ENCODE assay signal across 24 mouse cellular contexts in genomic region chr3:156771626-156772025, GRCm38 (mm10).
DNase-seq lines count a peak whose midpoint lies in the region; ATAC-seq and TF ChIP-seq lines count a peak whose summit lies in the region.
"Had no signal": no experiment of that assay in that cellular context is flagged by ENCODE, and none has a peak within 500 bp of the region (broad histone marks: within the 10 kb centered on the region; RNA-seq: fewer than 3 reads in every experiment).

No protein-coding gene starts in this region.

- no peaks in the 10 kb centered on the region for H3K9me3 ChIP-seq in forebrain, embryonic 15.5 days
- no peaks in the 10 kb centered on the region for H3K9me3 ChIP-seq in forebrain, embryonic 11.5 days (ENCODE audit: control insufficient read depth, low read length)
- H3K9me3 ChIP-seq in midbrain, embryonic 14.5 days (ENCODE audit: control insufficient read depth, low read length), result no peaks in the 10 kb centered on the region
- no peaks in the 10 kb centered on the region for H3K9me3 ChIP-seq in midbrain, embryonic 13.5 days
- H3K9me3 ChIP-seq in hindbrain, embryonic 16.5 days (ENCODE audit: control insufficient read depth, low read length), result no peaks in the 10 kb centered on the region
- H3K9me3 ChIP-seq: limb, embryonic 12.5 days; liver, embryonic 15.5 days; stomach, embryonic 15.5 days had no signal

- no peak overlapping the region for H3K9ac ChIP-seq in forebrain, embryonic 15.5 days (replicated peaks)
- H3K9ac ChIP-seq in forebrain, embryonic 11.5 days (ENCODE audit: low read length), result no peak overlapping the region
- no peak overlapping the region for H3K9ac ChIP-seq in midbrain, embryonic 14.5 days (replicated peaks; ENCODE audit: low read length)
- H3K9ac ChIP-seq in midbrain, embryonic 13.5 days (replicated peaks), result no peak overlapping the region
- H3K9ac ChIP-seq in hindbrain, embryonic 16.5 days (ENCODE audit: low read depth, low read length), result no peak overlapping the region
- H3K9ac ChIP-seq: limb, embryonic 12.5 days; liver, embryonic 15.5 days; lung, embryonic 14.5 days; stomach, embryonic 15.5 days had no signal

- peak in 1 of 2 experiments; percentile 51 for DNase-seq in cerebellum, adult 2 months
- DNase-seq in cerebellum, adult 18-20 months, result no peak
- no peak for DNase-seq in forebrain, embryonic 11.5 days (ENCODE audit: low spot score)
- no peak for DNase-seq in midbrain, embryonic 14.5 days
- DNase-seq in heart, postnatal 10 days, result no peak
- DNase-seq: adrenal gland, adult 2 months; adrenal gland, postnatal 36 days; gastrocnemius, postnatal 10 days; kidney, adult 9 months; kidney, postnatal 14 days; lung, embryonic 14.5 days; lung, postnatal 14 days; right cerebral cortex, postnatal 4 days; thymus, postnatal 25 days had no signal

- no peak overlapping the region for H3K4me2 ChIP-seq in forebrain, embryonic 15.5 days (replicated peaks)
- H3K4me2 ChIP-seq in forebrain, embryonic 11.5 days (ENCODE audit: low read depth, low read length, severe bottlenecking), result no peak overlapping the region
- no peak overlapping the region for H3K4me2 ChIP-seq in midbrain, embryonic 14.5 days (ENCODE audit: low read length)
- no peak overlapping the region for H3K4me2 ChIP-seq in midbrain, embryonic 13.5 days (replicated peaks)
- H3K4me2 ChIP-seq in hindbrain, embryonic 16.5 days (ENCODE audit: low read length), result no peak overlapping the region
- H3K4me2 ChIP-seq: limb, embryonic 12.5 days; liver, embryonic 15.5 days; lung, embryonic 14.5 days; stomach, embryonic 15.5 days had no signal

- H3K36me3 ChIP-seq in forebrain, embryonic 15.5 days, result no peaks in the 10 kb centered on the region
- H3K36me3 ChIP-seq in forebrain, embryonic 11.5 days (ENCODE audit: control insufficient read depth, insufficient read depth, low read length), result no peaks in the 10 kb centered on the region
- no peaks in the 10 kb centered on the region for H3K36me3 ChIP-seq in midbrain, embryonic 14.5 days (ENCODE audit: control insufficient read depth, insufficient read depth, low read length)
- H3K36me3 ChIP-seq in midbrain, embryonic 13.5 days, result no peaks in the 10 kb centered on the region
- no peaks in the 10 kb centered on the region for H3K36me3 ChIP-seq in hindbrain, embryonic 16.5 days (ENCODE audit: control insufficient read depth, insufficient read depth, low read length)
- H3K36me3 ChIP-seq: limb, embryonic 12.5 days; liver, embryonic 15.5 days; stomach, embryonic 15.5 days had no signal

- TF ChIP-seq POLR2A in cerebellum, adult 2 months (IDR thresholded peaks at IDR 0.05; ENCODE audit: borderline replicate concordance, insufficient read depth, low read length), result no peak

- 34% methylated on average over 2 of the region's 2 CpGs for WGBS in cerebellum, adult 2 months
- 89% methylated on average over 2 of the region's 2 CpGs for WGBS in forebrain, embryonic 15.5 days
- WGBS in forebrain, embryonic 11.5 days, result 73% methylated on average over 2 of the region's 2 CpGs
- WGBS in midbrain, embryonic 14.5 days, result 83% methylated on average over 2 of the region's 2 CpGs
- WGBS in midbrain, embryonic 13.5 days, result 82% methylated on average over 2 of the region's 2 CpGs
- WGBS in hindbrain, embryonic 16.5 days, result 68% methylated on average over 2 of the region's 2 CpGs

- ATAC-seq in forebrain, embryonic 15.5 days (replicated peaks), result 0 out of 2 replicates have a peak, but pooled peaks have one; percentile 45
- ATAC-seq in forebrain, embryonic 11.5 days (replicated peaks; ENCODE audit: low FRiP score), result no peak
- 0 out of 2 replicates have a peak, but pooled peaks have one; percentile 46 for ATAC-seq in midbrain, embryonic 14.5 days (ENCODE audit: low FRiP score, low TSS enrichment)
- ATAC-seq in midbrain, embryonic 13.5 days, result no peak
- no peak for ATAC-seq in hindbrain, embryonic 16.5 days
- ATAC-seq: activated CD4-positive, CD25-positive, alpha-beta regulatory T cell, adult 4 months; intestine, embryonic 16.5 days had no signal

- TF ChIP-seq CTCF in cerebellum, adult 2 months (IDR thresholded peaks at IDR 0.05; ENCODE audit: borderline replicate concordance, insufficient read depth, low read depth, low read length), result no peak

- peaks cover 19% of the 10 kb centered on the region for H3K4me1 ChIP-seq in cerebellum, adult 2 months (ENCODE audit: control insufficient read depth, insufficient read depth, low read length)
- 0 out of 2 replicates have a peak, but pooled peaks cover 4% of the 10 kb centered on the region for H3K4me1 ChIP-seq in forebrain, embryonic 15.5 days
- H3K4me1 ChIP-seq in forebrain, embryonic 11.5 days (replicated peaks; ENCODE audit: control insufficient read depth, insufficient read depth, low read length), result no peaks in the 10 kb centered on the region
- H3K4me1 ChIP-seq in midbrain, embryonic 14.5 days (ENCODE audit: control insufficient read depth, insufficient read depth, low read length), result peaks cover 7% of the 10 kb centered on the region; the same call in 1 of the 2 replicates
- H3K4me1 ChIP-seq in midbrain, embryonic 13.5 days (replicated peaks), result peaks cover 5% of the 10 kb centered on the region
- H3K4me1 ChIP-seq in hindbrain, embryonic 16.5 days (ENCODE audit: control insufficient read depth, insufficient read depth, low read depth, low read length), result no peaks in the 10 kb centered on the region
- H3K4me1 ChIP-seq: limb, embryonic 12.5 days; liver, embryonic 15.5 days; stomach, embryonic 15.5 days had no signal

- intact Hi-C loops in heart, postnatal 10 days (cut with DNase I), result no loop called here

- peak overlapping the region; percentile 2; the same call in 1 of the 2 replicates for H3K27ac ChIP-seq in cerebellum, adult 2 months (ENCODE audit: insufficient read depth, low read length)
- H3K27ac ChIP-seq in forebrain, embryonic 15.5 days (replicated peaks), result no peak overlapping the region
- H3K27ac ChIP-seq in forebrain, embryonic 11.5 days (ENCODE audit: low read depth, low read length), result no peak overlapping the region
- H3K27ac ChIP-seq in midbrain, embryonic 14.5 days (replicated peaks; ENCODE audit: low read depth, low read length), result no peak overlapping the region
- no peak overlapping the region for H3K27ac ChIP-seq in midbrain, embryonic 13.5 days
- H3K27ac ChIP-seq in hindbrain, embryonic 16.5 days (ENCODE audit: low read depth, low read length), result peak overlapping the region; percentile 34; the same call in 1 of the 2 replicates
- H3K27ac ChIP-seq: left cerebral cortex, adult 2 months; limb, embryonic 12.5 days; liver, embryonic 15.5 days; stomach, embryonic 15.5 days had no signal

- no peak overlapping the region for H3K4me3 ChIP-seq in cerebellum, adult 2 months (replicated peaks; ENCODE audit: insufficient read depth, low read depth, low read length)
- H3K4me3 ChIP-seq in forebrain, embryonic 15.5 days, result no peak overlapping the region
- H3K4me3 ChIP-seq in forebrain, embryonic 11.5 days (ENCODE audit: low read depth, low read length), result no peak overlapping the region
- H3K4me3 ChIP-seq in midbrain, embryonic 14.5 days (replicated peaks; ENCODE audit: low read depth, low read length), result no peak overlapping the region
- no peak overlapping the region for H3K4me3 ChIP-seq in midbrain, embryonic 13.5 days (replicated peaks)
- H3K4me3 ChIP-seq in hindbrain, embryonic 16.5 days (ENCODE audit: low read length), result no peak overlapping the region
- H3K4me3 ChIP-seq: left cerebral cortex, adult 2 months; limb, embryonic 12.5 days; liver, embryonic 15.5 days; stomach, embryonic 15.5 days had no signal

- no peaks in the 10 kb centered on the region for H3K27me3 ChIP-seq in cerebellum, adult 2 months (ENCODE audit: control insufficient read depth, insufficient read depth, low read length)
- no peaks in the 10 kb centered on the region for H3K27me3 ChIP-seq in forebrain, embryonic 15.5 days
- H3K27me3 ChIP-seq in forebrain, embryonic 11.5 days (ENCODE audit: control insufficient read depth, insufficient read depth, low read length), result no peaks in the 10 kb centered on the region
- H3K27me3 ChIP-seq in midbrain, embryonic 14.5 days (ENCODE audit: control insufficient read depth, insufficient read depth, low read length), result no peaks in the 10 kb centered on the region
- no peaks in the 10 kb centered on the region for H3K27me3 ChIP-seq in midbrain, embryonic 13.5 days
- H3K27me3 ChIP-seq in hindbrain, embryonic 16.5 days (replicated peaks; ENCODE audit: control insufficient read depth, insufficient read depth, low read length), result no peaks in the 10 kb centered on the region
- H3K27me3 ChIP-seq: CH12.LX; limb, embryonic 12.5 days; liver, embryonic 15.5 days; stomach, embryonic 15.5 days had no signal

Comparison
In these comparisons a context has a peak if more than half of its experiments do, and no peak if none do; other contexts are left out.
1. ATAC-seq: peak in forebrain, embryonic 15.5 days (single experiment) and midbrain, embryonic 14.5 days (single experiment); none in forebrain, embryonic 11.5 days (single experiment), midbrain, embryonic 13.5 days (single experiment) and hindbrain, embryonic 16.5 days (single experiment).
2. H3K27ac ChIP-seq: peak in cerebellum, adult 2 months (single experiment) and hindbrain, embryonic 16.5 days (single experiment); none in forebrain, embryonic 15.5 days (single experiment), forebrain, embryonic 11.5 days (single experiment), midbrain, embryonic 14.5 days (single experiment) and midbrain, embryonic 13.5 days (single experiment).